Mouse (Mus musculus) NIH3T3 (cell line): Measurements from ENCODE around the gene Serinc1.
"Not testable (repeated sequence)": the region's sequence is repeated elsewhere in the genome, so short reads cannot be mapped to it uniquely, and the experiment has no call there.

Source experiments
- DNase-seq: peaks from one replicate; pipeline ENCODE4 v3.0.0-alpha.2; 2012; ENCODE audit warnings: low read depth

Gene Serinc1

DNA sequence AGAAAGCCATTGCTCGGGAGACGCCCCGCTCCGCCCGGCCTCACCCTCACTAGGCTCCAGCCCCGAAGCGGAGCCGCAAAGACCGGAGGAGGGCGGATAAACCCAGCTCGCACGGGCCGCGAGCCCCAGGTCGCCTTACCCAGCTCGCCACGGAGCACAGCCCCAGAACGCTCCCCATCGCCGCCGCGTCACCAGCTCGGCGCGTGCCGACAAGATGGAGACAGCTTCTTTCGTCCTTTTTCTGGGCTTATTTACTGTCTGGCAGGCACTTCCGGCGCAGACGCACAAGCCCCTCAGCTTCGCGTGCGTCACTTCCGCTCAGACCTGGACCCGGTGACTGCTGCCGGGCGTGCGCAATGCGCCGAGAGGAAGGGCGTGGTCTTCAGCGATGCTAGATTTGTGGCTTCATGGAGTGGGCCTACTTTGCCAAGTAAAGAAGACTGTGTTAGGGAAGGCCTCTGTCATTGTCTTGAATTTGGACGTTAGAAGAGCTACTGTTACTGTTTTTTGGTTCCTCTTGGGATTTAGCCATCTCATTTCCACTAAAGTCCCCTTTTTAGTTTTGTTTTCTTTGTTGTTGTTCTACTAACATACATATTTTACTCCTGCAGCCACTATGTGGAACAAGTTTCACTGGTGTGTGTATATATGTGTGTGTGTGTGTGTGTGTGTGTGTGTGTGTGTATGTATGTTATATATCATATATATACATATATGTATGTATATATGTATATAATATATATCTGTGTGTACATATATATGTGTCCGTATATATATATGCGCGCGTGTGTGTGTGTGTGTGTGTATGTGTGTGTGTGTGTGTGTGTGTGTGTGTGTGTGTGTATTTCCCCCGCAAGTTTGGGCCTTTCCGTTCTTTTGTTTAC is at the start of gene Serinc1:
Serinc1 (minus strand) TSS at position 313 of the 884 bp plus-strand sequence.
- peak; percentile 99 for DNase-seq

DNA sequence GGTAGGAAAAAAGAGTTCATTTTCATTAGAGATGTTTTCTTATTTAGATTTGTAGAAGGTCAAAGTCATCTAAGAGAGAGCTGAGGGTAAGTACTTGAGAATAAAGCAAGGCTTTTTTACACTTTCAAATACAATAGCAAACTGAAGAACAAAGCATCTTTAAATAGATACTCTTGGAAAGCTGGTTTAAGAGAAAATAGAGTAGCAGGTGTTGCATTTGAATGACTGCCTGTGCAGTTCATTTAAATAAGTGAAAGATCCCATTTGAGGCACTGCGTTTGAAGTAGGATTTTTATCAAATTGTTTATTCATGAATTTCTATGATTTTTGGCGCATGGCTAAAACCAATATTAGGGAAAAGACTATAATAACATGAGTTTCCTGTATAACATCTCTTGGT is 44.4 kb upstream of the Serinc1 start:
- no peak for DNase-seq

DNA sequence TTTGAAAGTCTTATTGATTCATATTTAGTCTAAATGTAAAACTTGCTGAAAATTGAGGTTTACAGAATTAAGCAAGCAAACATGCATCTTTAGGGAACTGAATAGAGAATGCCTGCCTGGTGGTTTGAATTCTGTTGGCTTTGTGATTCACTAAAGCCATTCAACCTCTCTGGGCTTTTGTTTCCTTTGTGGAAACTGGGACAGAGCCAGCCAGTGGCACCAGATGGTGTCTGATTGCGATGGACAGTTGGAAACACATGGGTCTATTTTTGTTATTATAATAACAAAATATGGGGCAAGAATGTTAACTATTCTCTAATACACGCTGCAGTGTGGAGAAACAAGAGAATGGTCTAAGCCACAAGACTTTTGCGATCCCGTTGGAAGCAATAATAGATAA is 39.8 kb upstream of the Serinc1 start:
- DNase-seq: peak; percentile 10

DNA sequence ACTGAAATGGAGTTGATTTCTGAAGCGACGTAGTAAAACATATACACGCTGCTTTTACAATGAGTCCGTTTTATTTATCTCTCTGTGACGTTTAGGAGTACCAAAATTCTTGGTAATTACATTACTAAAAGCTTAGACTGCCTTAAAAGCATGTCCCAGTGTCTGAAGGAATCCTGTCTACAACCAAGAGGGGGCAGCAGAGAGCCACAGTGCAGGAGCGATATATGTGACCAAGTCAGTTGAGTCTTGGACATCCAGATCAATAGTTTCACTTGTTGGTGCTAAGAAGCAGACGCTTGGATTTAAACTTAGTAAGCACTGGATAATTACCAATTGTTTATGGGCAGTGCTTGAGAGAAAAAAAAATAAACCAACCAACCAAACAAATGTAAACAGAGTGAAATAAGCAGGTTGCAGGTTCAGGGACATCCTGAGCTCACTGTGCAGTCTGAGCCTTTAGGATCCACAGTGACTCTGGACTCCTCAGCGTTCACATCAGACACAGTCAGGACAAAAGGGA is 38.9 kb upstream of the Serinc1 start:
- DNase-seq: peak; percentile 66

DNA sequence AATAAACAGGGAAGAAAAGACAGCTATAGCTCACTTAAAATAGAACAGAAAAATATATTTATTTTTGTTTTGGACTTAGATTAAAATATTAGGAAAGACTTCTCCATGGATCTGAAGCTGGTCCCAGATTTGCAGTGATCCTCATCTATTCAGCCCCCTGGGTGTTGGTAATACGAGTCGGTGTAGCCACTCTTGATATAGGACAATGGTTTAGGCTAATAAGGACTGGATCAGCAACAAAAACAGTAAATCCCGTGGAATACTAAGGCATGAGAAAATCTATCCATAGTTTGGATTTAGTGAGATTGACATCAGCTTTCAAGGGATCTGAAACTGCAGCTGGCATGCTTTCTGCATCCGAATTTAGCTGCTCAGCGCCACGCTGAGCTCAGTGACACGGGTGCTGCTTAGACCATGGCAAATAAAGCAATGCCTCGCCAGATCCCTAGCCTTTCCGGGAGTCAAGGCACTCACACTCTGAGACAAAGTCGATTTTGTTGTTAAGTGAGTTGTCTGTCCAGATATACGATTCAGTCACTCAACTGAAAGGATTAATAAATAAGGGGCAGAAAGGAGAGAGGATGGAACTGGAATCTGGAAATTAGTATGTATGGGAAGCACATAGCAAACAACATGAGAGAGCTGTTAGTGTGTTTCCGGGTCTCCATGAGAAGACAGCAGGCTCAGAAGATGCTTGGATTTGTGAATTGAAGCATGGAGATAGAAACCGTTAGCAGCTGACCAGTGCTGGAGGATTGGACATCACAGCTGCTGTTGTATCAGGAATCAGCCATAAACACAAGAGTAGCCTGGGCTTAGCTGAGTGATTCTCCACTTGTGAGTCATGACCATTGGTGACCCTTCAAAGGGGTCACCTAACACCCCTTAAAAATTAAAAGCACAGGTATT is 36.9 kb upstream of the Serinc1 start:
- no peak for DNase-seq

DNA sequence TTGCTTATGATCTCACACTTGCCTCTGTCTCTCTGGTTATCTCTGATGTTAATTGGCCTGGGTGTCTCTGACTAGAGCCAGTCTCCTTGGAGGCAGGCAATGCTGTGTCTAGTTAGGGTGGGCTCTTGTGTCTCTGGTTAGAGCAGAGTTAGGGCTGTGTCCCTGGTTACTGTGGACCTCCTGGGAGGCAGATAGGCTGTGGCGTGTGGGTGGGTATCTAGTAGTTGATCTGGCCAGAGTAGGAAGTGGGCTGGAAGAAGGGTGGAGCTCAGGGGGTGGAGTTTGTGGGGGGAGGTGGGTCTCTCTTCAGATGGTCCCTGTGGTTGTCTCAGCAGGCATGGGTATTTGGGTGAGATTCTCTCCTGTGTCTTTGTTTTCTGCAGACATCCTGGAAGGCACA is 33.9 kb upstream of the Serinc1 start:
- no peak for DNase-seq

DNA sequence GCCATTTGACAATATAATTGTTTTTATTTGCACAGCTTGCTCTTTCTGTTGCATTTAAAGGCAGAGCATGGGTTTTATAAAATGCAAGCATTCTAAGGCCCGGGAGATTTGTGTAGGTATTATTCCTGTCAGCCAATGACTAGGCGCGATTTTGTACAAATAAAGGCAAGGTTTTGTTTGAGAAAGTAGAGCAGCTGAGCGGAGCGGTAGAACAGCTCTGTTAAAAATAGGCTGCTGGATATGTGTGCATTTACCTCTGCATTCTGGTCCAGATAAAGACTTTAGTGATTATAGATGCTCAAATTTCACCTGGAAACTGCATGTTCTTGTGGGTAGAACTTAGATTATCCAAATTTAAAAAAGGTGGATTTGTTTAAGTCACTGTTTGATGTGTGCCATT is 25.3 kb upstream of the Serinc1 start:
- no peak for DNase-seq

DNA sequence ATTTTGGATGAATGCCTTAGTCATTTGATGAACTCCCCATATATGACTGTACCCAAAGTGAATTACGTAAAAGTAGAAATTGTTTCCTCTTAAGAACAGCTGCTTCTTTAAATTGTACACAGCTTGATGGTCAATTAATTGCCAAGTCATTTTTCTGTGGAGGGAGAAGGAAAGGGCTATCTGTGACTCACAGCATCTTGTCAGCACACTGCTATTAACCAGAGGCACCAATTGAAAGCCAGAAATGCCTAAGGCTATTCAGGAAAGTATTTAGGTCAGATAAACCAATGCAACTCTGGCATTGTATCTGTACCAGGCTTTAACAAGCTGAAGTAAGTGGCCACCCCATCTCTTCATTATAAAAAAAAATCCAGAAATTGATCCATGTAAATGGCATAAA is 21.4 kb upstream of the Serinc1 start:
- peak; percentile 38 for DNase-seq

DNA sequence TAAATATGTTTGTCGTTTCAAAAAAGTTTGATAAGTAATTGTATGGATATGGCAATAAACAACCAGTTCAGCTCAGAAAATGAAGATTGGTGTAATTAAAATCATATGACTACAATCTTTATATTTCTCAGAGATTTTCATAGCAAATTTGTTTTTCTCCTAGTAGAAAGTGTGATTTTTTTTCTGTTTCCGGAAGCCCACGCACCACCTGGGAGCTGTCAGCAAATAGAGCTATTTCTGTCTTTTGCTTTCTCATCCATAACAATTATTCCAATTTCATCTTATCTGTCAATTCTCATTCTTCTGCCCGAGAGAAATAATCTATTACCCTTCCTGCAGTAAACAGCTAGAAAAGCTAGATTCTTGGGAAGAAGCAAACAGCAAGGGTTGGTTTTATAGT is 17.3 kb upstream of the Serinc1 start:
- DNase-seq: no peak

DNA sequence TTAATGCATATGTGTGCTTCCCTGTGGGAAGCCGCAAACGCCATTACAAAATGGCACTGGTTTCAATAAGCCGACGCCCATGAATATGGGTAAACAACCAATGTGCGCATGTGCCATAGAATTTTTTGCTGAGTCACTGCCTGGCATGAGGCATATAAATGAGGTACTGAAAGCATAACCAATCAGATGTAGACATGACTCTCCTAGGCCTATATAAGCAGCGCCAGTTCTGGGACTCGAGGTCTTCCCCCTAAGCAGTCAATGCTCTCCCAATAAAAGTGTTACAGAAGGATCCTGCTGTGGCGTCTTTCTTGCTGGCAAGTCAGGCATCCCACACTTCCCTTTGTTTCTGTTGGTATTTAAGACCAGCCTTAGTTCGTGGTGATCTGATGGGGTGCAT is 11.6 kb upstream of the Serinc1 start:
- not testable (repeated sequence) for DNase-seq

DNA sequence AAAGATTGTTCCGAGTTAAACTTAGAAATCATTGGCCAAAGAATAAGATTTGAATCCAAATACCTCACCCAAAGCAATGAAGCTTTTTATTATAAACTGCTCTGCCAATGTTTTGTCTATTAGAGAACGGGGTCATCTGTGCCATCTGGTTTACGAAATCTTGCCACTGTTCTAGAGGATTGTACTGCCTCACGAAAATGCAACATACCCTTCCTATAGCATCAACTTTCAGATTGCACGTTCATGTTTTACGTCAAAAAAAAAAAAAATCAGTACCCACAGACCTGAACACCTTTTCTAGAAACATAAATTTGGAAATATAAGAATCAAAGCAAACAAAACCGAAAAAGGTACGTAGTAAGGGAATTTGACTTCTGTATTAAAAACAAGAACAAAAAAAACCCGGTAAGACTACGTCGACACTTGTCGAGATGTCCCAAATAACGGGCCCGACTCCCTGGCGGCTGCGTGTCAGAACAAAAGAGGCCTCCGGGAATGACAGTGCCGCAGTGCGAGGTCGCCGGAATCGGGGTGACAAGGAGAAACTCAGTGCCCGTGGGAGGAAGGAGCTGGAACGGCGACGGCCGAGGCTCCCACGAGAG is 613 bp downstream of the Serinc1 start:
- peak; percentile 34 for DNase-seq

DNA sequence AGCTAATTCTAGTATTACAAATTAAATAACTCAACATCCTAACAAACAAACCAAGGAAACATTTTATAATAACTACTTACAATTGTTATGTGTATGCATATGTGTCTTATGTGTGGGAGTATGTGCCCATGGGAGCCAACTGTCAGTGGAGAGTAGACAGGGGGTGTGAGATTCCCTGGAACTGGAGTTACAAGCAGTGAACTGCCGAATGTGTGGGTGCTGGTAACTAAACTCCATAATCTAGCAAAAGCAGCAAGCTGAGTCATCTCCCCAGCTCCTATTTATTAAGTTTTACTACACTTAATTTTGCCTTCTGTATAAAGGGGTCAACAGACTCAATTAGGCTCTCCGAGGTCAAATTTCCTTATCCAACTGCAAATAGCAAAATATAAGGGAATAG is 1.3 kb downstream of the Serinc1 start:
- DNase-seq: peak; percentile 38

DNA sequence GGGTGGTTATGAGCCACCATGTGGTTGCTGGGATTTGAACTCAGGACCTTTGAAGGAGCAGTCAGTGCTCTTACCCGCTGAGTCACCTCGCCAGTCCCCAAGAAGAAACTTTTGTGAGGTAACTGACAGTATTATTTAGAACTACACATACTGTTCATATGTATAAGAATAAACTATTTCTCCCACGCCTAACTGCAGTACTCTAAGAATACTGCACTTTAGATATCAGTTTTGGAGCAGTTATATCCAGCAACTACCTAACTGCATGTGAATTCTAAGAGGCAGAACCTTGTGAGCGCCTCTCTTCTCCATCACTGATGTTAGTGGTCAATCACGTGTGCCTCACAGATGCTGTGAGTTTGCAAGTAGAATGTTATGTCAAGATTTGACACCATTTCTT is 5.9 kb downstream of the Serinc1 start:
- DNase-seq: no peak

DNA sequence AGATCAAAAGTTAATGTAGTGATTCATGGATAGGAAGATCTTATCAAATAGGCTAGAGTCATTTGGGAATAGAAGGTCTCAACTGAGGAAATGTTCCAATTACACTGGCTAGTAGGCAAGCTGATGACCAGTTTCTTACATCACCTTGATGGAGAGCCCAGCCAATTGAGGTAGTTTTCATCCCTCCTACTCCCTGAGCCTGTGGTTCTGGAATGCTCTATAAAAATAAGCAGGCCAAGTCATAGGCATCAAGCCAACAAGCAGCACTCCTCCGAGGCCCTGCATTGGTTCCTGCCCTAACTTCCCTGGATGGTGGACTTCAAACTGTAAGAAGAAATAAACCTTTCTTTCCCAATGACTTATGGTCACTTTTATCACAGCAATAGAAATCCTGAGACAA is 17.1 kb downstream of the Serinc1 start:
- peak; percentile 64 for DNase-seq

DNA sequence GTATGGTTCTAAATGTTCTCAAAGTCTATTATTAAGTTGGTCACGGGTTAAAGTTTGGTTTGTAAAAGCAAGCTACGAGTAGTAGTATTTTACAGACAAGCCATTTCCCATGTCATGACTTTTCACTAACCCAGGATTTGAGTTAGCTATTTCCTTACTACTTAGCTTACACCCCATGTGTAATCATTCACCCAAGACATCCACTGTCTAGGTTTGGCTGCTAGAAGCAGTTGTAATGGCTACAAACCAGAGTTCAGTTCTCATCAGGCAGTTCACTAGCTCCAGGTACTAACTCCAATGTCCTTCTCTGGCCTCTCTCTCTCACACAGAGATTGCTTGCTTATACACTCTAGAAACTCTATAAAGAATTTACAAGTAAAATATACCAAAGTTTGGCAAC is 17.7 kb downstream of the Serinc1 start:
- no peak for DNase-seq

DNA sequence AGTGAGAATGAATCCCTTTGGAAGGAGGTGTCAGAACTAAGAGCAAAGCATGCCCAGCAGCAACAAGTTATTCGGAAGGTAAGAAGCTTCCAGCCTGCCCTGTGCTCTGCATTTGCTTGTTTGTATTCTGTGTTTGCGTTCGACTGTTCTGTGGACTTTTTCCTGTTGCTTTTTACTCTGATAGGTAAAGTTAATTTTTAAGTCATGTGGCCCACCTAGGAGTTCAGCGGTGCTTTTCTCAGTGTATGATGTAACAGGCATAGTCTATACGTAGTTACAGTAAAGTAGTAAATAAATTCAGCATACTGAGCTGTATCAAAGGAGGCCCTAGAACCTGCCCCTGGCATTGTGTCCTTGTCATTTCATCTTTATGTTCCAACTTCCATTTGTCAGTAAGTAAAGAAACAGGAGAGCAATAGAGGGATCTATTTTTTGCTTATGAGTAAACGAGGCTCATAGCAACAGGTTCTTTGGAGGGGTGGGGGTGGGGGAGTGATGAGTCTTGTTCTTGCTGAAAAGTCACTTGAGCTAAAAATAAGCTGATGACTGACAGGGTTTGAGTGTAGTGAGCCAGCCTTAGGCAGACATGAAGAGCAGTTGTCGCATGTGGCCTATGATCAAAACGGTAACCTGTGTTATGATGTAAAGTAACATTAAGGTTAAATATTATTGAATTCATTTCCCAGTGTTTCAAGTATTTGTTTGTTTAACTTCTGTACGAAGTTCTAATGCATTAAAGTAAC is 32.7 kb downstream of the Serinc1 start:
- peak; percentile 62 for DNase-seq

DNA sequence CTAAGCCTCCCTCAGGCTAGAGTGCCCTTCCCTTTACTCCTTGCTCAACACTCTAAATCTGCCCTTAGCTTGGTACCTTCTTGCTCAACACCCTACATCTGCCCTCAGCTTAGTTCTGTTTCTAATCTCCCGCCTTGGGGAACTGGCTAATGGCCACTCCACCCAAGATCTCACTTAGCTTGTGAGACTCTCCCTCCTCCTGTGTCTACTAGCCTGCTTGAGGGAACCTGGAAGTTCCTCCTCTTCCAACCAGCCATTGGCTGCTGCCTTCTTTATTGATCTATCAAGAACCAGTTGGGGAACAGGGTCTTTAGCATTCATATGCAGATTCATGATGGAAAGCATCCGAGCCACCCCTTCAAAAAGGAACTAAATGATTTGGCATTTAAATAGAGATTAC is 40.3 kb downstream of the Serinc1 start:
- no peak for DNase-seq

DNA sequence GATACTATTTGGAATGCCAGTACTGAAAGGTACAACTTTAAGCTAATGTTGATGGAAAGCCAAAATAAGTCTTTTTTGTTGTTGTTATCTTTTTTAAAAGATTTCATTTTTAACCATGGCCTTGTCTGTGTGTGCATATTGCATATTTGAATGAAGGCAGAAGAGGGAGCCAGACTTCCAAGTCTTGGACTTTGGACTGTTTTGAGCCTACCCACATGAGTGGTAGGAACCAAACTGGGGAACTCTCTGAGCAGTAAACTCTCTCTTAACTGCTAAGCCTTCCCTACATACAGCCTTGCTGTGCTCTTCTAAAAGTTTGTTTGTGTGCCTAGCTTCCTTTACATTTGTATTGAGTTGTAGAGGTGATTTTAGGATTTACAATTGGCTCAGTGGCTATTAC is 43.7 kb downstream of the Serinc1 start:
- DNase-seq: peak; percentile 42

DNA sequence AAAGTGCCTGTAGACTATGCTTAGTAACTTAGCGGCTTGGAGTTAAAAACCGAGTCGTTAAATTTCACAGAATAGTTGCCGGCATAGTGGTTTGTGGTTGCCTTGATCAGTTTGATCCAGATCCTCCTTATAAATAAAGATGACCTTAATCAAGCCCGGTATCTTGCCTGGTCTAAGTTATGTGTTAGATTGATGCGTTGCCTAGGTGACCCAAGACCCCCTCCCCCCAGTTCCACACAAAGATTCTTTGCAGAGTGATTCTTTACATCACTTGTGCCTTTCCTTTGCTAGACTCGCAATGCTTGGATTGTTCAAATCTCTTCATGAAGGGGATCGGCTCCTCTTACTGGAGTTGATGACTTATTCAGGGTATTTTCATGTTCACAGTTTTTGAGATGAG is 45.1 kb downstream of the Serinc1 start:
- DNase-seq: peak; percentile 39

DNA sequence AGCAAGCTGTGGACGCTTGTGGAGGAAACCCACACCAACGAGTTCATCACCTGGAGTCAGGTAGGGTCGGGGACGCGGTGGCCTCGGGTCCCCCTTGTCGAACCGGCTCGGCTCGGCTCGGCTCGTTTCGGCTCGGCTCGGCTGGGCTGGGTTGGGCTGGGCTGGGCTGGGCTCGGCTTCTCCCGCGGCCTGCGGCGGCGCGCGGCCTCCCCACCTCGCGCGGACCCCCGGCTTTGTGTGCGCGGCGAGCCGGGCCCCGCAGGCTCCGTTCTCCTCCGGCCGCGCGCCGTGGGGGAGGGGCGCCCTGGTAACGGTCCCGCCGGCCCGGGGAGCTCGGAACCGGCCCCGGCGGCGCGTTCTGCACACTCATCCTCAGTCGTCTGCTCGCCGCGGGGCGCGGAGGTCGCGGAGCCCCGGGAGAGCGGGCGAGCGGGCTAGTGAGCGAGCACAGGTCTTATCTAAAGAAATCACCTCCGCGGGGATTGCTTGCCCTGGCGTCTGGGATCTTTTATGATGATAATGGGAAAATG is 45.7 kb downstream of the Serinc1 start:
- peak; percentile 68 for DNase-seq

DNA sequence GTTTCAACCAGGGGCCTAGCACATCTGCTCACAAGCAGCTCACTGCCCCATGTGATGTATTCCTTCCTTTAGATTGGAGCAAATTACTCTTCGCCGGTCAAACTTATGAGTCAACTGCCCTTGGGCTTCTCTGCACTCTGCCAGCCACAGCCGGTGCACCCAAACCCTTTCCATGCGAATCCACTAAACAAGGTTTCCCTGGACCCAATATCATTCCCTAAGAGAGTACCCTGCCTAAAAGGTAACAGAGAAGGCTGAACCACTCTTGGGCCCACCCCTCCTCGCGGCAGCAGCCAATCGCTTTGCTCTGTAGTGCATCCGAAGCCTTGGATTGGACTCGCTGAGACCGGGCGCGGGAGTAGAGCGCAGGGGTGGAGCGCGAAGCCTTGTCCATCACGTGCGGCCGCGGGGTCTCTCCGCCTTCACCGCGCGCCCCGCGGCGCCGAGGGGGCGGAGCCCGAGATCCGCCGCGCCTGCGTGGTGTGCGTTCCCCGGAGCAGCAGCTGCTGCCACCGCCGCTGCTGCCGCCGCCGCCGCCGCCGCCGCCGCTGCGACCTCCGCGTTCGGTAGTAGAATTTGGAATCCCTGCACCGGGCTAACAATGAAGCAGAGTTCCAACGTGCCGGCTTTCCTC is 46.3 kb downstream of the Serinc1 start, which contains the start of gene Hsf2:
Hsf2 (plus strand) TSS at position 478 of the 634 bp plus-strand sequence.
- peak; percentile 99 for DNase-seq
